Mouse (Mus musculus) C2C12 (cell line): ENCODE measurements around the gene Cage1. TPM values are rescaled to one million over a fixed set of nuclear protein-coding genes. Genes with fewer than 3 reads are reported as not detected.
A peak's percentile ranks its signal among the peaks of the same experiment; 100 is the strongest.

Experiments used
- H3K27me3 ChIP-seq: one replicate; pipeline ENCODE4 v1.6.1; 2011; ENCODE audit not compliant: control insufficient read depth, insufficient read depth, insufficient read length
- H3K36me3 ChIP-seq: one replicate; pipeline ENCODE4 v1.6.1; 2011; ENCODE audit not compliant: control insufficient read depth, insufficient read depth
- H3K4me3 ChIP-seq: one replicate; pipeline ENCODE4 v1.5.1; 2011; ENCODE audit warnings: mild to moderate bottlenecking, control low read depth; ENCODE audit not compliant: poor library complexity, insufficient read depth, severe bottlenecking
- H3K79me2 ChIP-seq: one replicate; pipeline ENCODE4 v1.6.1; 2011; ENCODE audit not compliant: control insufficient read depth, insufficient read depth
- H3K79me3 ChIP-seq: one replicate; pipeline ENCODE4 v1.6.1; 2011; ENCODE audit warnings: low read depth, control low read depth
- H3ac ChIP-seq: one replicate; pipeline ENCODE3; 2011; ENCODE audit warnings: low read depth; ENCODE audit not compliant: control insufficient read depth, insufficient read length
- CEBPB ChIP-seq: IDR thresholded peaks from one replicate; pipeline ENCODE4 v1.6.1; 2011; ENCODE audit warnings: low read depth, mild to moderate bottlenecking, control low read depth, moderate library complexity
- CTCF ChIP-seq: IDR thresholded peaks from one replicate; pipeline ENCODE4 v1.5.1; 2011; ENCODE audit not compliant: control insufficient read depth, insufficient read depth, insufficient read length
- FOSL1 ChIP-seq: IDR thresholded peaks from one replicate; pipeline ENCODE4 v1.8.0; 2011; ENCODE audit warnings: mild to moderate bottlenecking, low read length; ENCODE audit not compliant: poor library complexity, insufficient read depth, severe bottlenecking
- MAX ChIP-seq: IDR thresholded peaks from one replicate; pipeline ENCODE4 v1.6.1; 2011; ENCODE audit warnings: mild to moderate bottlenecking, control low read depth
- MYOD1 ChIP-seq: IDR thresholded peaks from one replicate; pipeline ENCODE4 v1.6.1; 2011; ENCODE audit warnings: low read depth; ENCODE audit not compliant: control insufficient read depth, insufficient read length
- MYOG ChIP-seq: IDR thresholded peaks from one replicate; pipeline ENCODE4 v1.6.1; 2011; ENCODE audit not compliant: control insufficient read depth, insufficient read length; ENCODE audit errors: extremely low read depth
- USF1 ChIP-seq: IDR thresholded peaks from one replicate; pipeline ENCODE4 v1.6.1; 2011; ENCODE audit warnings: low read depth, mild to moderate bottlenecking, control low read depth, moderate library complexity
- polyA plus RNA-seq: library from polyadenylated mRNA; unstranded; fragments of >200 nt; fragmentation: generic; extraction: Trizol; gene quantifications from one replicate; pipeline ENCODE4 v1.2.1, GENCODE M21; 2012; ENCODE audit warnings: missing spikeins

Gene Cage1
- polyA plus RNA-seq, 1 experiment, result 0.09 TPM

DNA sequence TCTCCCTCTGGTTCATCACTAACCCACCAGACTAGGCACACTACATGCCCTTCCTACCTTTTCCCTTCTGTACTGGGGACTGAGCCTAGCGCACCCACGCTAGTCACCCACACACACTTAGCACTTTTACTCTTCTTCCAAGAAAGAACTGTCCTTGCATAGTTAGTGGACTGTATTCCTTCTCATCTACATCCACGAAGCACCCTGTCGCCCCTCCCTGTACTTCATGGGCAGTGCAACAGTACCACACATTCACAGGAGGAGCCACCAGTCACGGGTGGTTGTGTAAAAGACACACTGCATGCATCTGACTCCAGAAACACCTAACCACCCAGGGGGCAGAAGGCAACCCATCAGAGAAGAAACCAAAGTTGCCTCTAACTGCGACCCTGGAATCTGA lies 62.8 kb downstream of the Cage1 start:
- no peaks in the 10 kb centered on the region for H3K27me3 ChIP-seq
- H3K79me3 ChIP-seq, result no peaks in the 10 kb centered on the region
- peaks cover 33% of the 10 kb centered on the region for H3K36me3 ChIP-seq
- TF ChIP-seq CTCF (no peak), MYOD1 (no peak), MAX (no peak), USF1 (no peak), MYOG (no peak), CEBPB (no peak), FOSL1 (no peak)
- no peak overlapping the region for H3ac ChIP-seq
- H3K4me3 ChIP-seq, result no peak overlapping the region
- H3K79me2 ChIP-seq, result no peaks in the 10 kb centered on the region

- H3K4me3 ChIP-seq, result no peak overlapping the region
- no peaks in the 10 kb centered on the region for H3K79me2 ChIP-seq
- H3ac ChIP-seq, result no peak overlapping the region
- no peaks in the 10 kb centered on the region for H3K79me3 ChIP-seq
- H3K27me3 ChIP-seq, result no peaks in the 10 kb centered on the region
- H3K36me3 ChIP-seq, result peaks cover 4% of the 10 kb centered on the region
- TF ChIP-seq USF1 (no peak), FOSL1 (no peak), MYOD1 (no peak), MYOG (no peak), CTCF (no peak)
Observed at GRCm38 (mm10) chr13:37970887-37971530, 65.9 kb downstream of the Cage1 start.

DNA sequence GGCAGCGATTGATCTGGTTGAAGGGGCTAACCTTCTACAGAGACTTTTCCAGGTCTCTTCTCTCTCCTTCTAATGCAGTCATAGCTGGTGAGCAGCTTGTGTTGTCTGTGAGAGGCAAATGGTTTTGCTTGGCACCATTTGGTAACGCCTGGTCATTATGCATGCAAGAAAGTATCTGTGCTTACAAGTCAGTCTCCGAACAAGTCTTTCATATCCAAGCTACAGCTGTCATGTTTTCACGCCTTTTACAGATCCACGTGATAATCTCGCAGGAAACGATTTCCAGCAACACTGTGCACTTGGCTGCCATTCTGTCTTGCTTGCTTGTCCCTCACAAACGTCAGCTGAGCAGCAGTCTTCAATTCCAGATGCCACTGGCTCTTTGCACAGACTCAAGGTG lies 66.9 kb downstream of the Cage1 start:
- TF ChIP-seq USF1, result no peak
- TF ChIP-seq MAX, result no peak
- TF ChIP-seq MYOG, result no peak
- no peak for TF ChIP-seq MYOD1
- TF ChIP-seq CTCF, result no peak
- TF ChIP-seq CEBPB, result no peak
- TF ChIP-seq FOSL1, result no peak
- Histone ChIP-seq H3K79me3 (no peaks in the 10 kb centered on the region), H3K36me3 (peaks cover 4% of the 10 kb centered on the region), H3K79me2 (no peaks in the 10 kb centered on the region), H3ac (no peak overlapping the region), H3K4me3 (no peak overlapping the region), H3K27me3 (no peaks in the 10 kb centered on the region)

DNA sequence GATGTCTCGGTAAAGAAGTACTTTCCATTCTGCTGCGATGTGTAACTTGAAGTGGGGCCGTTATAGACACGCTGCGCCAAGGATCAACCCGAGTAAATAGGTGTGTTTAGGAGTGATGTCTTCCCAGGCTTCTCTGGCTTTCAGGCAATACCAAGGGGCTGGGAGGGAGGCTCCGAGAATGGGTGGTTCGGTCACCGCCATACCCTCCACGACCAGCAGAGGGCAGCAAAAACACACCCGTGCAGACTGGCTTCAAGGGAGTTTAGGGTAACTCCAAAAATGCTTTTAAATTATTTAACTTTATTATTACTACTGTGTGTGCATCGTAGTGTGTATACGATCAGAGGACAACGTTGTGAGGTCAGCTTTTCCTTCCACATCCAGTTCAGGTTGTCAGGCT lies 67.5 kb downstream of the Cage1 start:
- TF ChIP-seq FOSL1, result no peak
- TF ChIP-seq CTCF, result peak; percentile 73
- H3K27me3 ChIP-seq, result no peaks in the 10 kb centered on the region
- H3K79me3 ChIP-seq, result no peaks in the 10 kb centered on the region
- peaks cover 4% of the 10 kb centered on the region for H3K36me3 ChIP-seq
- no peak overlapping the region for H3ac ChIP-seq
- H3K4me3 ChIP-seq, result no peak overlapping the region
- no peaks in the 10 kb centered on the region for H3K79me2 ChIP-seq

DNA sequence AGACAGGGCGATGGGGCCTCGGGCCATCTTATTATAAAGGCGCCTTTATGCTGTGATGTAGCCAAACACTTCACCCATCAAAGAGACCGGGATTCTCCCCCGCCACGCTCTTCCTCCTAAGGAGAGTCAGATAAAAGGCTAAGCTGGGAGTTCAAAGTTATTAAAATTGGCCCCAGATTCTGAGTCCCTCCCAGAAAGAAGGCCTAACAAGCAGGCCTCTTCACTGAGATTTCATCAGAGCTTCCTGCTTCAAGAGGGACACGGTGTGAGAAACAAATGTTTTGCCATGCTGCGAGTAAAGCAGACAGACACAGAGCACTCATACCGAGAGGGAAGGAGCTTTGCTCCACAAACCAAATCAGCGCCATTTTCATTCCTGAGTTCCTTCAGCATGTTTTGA lies 69.3 kb downstream of the Cage1 start:
- Histone ChIP-seq H3K79me2 (no peaks in the 10 kb centered on the region), H3K79me3 (no peaks in the 10 kb centered on the region), H3K4me3 (no peak overlapping the region), H3K36me3 (no peaks in the 10 kb centered on the region), H3ac (no peak overlapping the region), H3K27me3 (no peaks in the 10 kb centered on the region)
- TF ChIP-seq MYOG (no peak), USF1 (no peak), CEBPB (no peak)

GRCm38 (mm10) chr13:37967052-37967437 lies 69.8 kb downstream of the Cage1 start:
- Histone ChIP-seq H3K79me2 (no peaks in the 10 kb centered on the region), H3K27me3 (no peaks in the 10 kb centered on the region), H3ac (no peak overlapping the region), H3K36me3 (no peaks in the 10 kb centered on the region), H3K79me3 (no peaks in the 10 kb centered on the region), H3K4me3 (no peak overlapping the region)
- TF ChIP-seq MAX (no peak), FOSL1 (no peak), USF1 (no peak), CTCF (no peak), CEBPB (no peak), MYOG (no peak)
